Mouse (Mus musculus) heart, postnatal 14 days (tissue): Measurements from ENCODE around the gene Gm17364. TPM values are rescaled to one million over a fixed set of nuclear protein-coding genes. Genes with fewer than 3 reads are reported as not detected.
"Not testable (repeated sequence)": the region's sequence is repeated elsewhere in the genome, so short reads cannot be mapped to it uniquely, and the experiment has no call there.

ENCODE experiments used
- DNase-seq, 2 experiments: peaks; one replicate each; pipeline ENCODE4 v3.0.0; 2021 to 2022
- intact Hi-C: fragments of 180-260 bp; cut with DNase I; formaldehyde crosslinking; loops from one replicate; pipeline ENCODE4 v1.15.1; 2025
- total RNA-seq, 2 experiments: library from RNA; stranded (reverse); gene quantifications; 2 replicates each; pipeline ENCODE4 v1.2.3; 2021

The Gm17364 gene
- total RNA-seq, 2 experiments from 2014 or later: not detected

DNA sequence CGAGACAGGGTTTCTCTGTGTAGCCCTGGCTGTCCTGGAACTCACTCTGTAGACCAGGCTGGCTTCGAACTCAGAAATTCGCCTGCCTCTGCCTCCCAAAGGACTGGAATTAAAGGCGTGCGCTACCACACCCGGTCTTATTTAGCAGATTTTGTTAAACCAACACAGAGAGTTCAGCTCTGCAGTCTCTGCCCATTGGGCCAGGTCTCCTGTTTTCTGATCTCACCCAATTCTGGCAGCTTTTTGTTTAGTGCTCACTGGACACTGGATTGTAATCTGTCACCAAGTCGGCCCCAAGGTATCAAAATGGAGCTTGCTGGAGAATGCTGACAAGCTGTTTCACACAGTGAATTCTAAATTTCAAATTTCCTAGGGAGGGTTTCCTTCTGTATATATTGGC lies 21.0 kb downstream of the Gm17364 start:
- DNase-seq: no peak
- intact Hi-C loops: no loop called here

GRCm38 (mm10) chr13:41252141-41252540 lies 21.6 kb downstream of the Gm17364 start:
- DNase-seq: no peak
- intact Hi-C loops: no loop called here

- no peak for DNase-seq
- intact Hi-C loops: no loop called here
Measured at GRCm38 (mm10) chr13:41251667-41252066, 22.1 kb downstream of the Gm17364 start.

GRCm38 (mm10) chr13:41251232-41251631 lies 22.5 kb downstream of the Gm17364 start:
- intact Hi-C loops, DNase-seq: not testable (repeated sequence)

- DNase-seq: no peak
Measured at GRCm38 (mm10) chr13:41250318-41250981, 23.3 kb downstream of the Gm17364 start.

DNA sequence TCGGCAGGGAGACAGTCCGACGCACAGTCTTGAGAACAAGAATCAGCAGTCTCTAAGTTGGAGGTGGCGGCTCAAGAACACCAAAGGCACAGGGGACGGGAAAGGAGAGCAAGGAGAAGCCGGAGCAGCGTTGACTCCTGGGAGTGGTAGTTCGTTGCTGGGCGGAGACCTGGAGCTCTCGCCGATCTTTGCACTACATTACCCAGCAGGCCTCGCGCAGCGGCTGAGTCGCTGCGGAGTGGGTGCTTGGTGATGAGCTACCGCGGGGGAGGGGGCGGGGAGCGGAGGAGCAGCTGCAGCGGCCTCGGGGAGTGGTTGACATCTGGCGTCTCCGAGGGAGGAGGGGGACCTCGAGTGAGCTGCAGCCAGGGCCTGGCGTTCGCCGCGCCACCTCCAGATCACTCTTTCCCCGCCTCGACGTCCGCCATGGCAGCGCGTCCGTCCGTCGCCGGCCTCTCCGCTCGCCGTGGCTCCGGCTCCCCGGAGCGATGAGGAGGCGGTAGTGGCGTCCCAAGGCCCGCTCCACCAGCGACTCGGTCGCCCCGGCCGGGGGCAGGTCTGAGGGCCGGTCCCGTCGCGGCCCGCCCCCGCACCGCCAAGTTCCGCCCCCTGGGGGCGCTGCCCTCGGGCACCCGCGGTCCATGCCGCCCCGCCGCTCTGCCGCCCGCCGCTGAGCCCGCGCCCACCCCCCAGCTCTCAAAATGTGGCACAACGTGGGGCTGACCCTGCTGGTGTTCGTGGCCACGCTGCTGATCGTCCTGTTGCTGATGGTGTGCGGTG lies 24.0 kb downstream of the Gm17364 start, which contains the start of gene Smim13:
Gene Smim13 (plus strand): TSS at position 307 of the 780 bp plus-strand sequence.
- intact Hi-C loops: no loop called here

More at GRCm38 (mm10) chr13:41250318-41250981, 23.3 kb downstream of the Gm17364 start:
- intact Hi-C loops: no loop called here

DNA sequence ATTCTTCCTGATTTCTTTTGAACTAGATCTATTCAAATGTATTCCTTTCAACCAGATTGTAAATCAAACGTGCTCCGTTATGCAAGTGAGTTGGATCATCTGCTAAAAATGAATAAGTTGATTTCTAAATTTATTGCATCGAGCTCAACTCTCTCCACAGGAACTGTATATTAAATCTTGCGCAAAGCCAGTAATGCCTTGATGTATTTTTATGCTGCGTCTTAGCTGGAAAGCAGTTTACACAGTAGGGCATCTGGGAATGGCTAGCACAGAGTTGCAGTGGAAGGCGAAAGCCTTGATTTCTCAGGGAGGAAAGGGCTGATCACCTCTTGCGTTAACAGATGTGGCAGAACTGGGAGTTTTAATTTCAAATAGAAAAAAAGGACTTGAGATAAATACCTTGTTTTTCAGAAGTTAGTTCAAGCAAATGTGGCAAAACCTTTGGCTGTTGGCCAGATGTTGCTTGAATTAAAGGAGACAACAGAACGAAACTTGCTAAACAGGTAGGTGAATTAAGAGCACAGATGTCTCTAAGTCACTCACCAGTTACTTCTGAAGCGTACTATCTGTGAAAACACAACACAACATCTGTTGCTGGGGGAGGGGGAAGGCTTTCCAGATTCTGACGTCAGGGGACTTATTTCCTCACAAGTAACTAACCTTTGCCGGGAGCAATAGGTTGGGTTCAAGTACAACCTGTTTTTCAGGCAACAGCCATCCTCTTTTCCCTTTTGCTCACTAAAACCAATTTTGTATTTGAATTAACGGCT lies 24.8 kb downstream of the Gm17364 start:
- intact Hi-C loops: no loop called here
- peak in 1 of 2 experiments; percentile 37 for DNase-seq

More for the DNA sequence above, 24.0 kb downstream of the Gm17364 start, which contains the start of gene Smim13:
- DNase-seq: peak; percentile 90 to 91

- intact Hi-C loops: no loop called here
- peak in 1 of 2 experiments; percentile 23 for DNase-seq
Measured at GRCm38 (mm10) chr13:41244306-41244830, 29.4 kb downstream of the Gm17364 start.

GRCm38 (mm10) chr13:41241557-41241956 lies 32.2 kb downstream of the Gm17364 start:
- intact Hi-C loops: no loop called here
- DNase-seq: no peak

DNA sequence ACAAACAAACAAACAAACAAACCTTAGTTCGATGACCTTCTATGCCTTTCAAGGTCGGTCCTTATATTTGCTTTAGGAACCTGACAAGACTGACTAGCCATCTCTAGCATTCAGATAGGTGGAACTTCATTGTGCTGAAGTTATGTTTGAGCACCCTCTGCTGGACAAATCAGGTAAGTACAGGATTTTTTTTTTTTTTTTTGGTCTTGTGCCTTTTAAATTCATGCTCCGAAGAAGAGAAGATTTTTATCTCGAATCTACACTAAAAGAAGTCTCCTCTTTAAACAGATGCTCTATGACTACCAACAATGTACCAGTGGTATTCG lies 35.0 kb downstream of the Gm17364 start:
- DNase-seq: no peak
- intact Hi-C loops: loop anchor here (2.0 to 5.0 kb wide), 4 partner anchors 94 to 456 kb away; no protein-coding TSS in a partner anchor

GRCm38 (mm10) chr13:41238035-41238804 lies 35.6 kb downstream of the Gm17364 start:
- DNase-seq: no peak
- intact Hi-C loops: loop anchor here (2.0 to 5.0 kb wide), 4 partner anchors 93 to 455 kb away; no protein-coding TSS in a partner anchor

DNA sequence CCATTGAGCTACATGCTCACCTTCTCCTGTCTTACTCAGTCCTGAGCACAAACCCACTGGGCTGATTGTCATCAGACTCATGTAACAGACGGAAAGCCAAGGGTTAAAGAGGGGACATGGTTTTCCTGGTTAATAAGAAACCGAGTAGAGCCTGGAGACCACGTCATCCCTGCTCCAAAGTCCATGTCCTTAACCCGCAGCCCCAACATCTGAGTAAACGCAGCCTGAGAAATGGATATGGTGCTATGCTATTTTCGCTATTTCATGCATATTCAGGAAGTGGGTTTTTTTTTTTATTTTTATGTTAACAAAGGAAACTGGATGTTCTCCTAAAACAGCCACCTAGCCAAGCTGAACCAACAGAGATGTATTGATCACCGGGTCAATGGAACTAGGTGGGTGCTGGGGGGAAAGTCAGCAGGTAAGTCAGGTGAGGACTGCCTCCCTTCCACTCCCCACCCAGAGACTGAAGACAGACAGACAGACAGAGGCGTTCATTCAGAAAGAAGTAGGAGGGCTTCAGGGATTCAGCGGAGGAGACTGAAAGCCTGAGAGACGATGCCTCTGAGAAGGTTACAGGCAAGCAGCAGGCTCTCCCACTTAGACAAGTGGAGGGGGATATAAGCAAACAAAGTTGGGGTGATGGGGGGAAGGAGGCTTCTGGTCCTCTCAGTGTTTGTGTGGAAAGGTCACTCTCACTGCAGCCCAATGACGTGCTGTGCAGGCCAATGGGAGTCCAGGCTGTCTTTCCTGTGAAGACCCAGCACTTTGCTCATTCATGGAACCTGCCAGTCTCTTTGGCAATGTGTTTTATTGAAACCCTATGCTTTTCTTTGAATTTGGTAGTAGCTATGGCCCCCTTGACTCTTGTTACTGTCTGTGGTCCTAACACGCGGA lies 37.7 kb downstream of the Gm17364 start:
- DNase-seq: no peak
- intact Hi-C loops: loop anchor here (5.0 kb wide), 2 partner anchors 149 to 394 kb away; no protein-coding TSS in a partner anchor

DNA sequence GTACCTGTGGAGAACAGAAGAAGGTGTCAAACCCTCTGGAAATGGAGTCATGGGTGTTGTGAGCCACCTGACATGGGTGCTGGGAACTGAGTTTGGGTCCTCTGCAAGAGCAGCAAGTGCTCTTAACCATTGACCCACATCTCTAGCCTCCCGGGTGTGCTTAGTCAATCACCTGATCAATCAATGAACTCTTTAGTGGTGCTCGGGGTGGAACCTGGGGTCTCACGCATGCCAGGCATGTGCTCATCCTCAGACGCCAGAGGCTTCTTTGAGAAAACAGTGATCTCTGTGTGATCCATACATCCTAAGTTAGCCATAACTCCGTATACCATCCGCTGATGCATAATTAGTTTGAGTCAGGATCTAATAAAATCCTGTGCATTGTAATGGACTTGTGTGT lies 38.6 kb downstream of the Gm17364 start:
- no peak for DNase-seq
- intact Hi-C loops: loop anchor here (5.0 kb wide), 2 partner anchors 148 to 393 kb away; no protein-coding TSS in a partner anchor

DNA sequence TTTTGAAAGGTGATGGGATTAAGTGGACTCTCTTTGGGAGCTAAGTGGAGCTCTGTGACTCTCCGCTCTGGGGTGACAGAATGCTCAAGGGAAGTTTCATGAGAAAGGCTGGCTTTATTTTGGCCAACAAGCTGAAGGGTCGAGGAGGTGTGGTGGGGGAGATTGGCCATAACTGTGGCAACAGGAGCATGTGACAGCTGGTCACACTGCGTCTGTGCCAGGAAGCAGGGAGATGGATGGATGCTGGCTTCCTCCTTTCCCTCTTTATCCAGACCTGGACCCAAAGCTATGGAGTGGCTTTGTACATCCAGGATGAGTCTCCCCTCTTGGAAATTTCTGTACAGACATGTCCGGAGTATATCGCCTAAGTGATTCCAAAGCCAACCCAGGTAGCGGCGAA lies 40.5 kb downstream of the Gm17364 start:
- DNase-seq: no peak
- intact Hi-C loops: no loop called here

- intact Hi-C loops: no loop called here
- no peak for DNase-seq
Measured at GRCm38 (mm10) chr13:41232209-41232608, 41.6 kb downstream of the Gm17364 start.

DNA sequence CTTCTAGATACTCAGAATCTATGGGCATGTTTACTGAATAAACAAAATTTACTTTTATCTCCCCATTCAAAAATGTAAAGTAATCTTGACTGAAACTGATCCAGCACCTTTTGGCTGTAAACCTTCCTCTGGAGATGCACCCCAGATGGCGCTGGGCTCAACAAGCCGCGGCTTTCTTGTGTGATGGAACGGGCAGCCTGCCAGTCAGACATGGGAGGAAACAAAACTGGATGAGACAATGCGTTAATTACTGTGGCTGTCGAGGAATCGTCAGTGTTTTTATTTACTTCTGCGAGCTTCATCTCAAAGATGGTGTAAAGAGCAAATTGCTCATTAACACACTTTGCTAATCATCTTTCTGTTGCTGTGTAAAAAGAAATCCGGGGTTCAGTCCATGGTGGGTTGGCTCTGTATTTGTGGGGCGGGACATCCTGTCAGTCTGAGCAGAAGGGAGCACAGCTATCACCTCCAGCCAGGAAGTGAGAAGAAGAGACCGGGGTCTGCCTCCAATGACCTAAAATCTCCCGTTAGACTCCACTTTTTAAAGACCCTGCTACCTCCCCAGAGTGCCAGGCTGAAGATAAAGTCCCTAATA lies 42.3 kb downstream of the Gm17364 start:
- intact Hi-C loops: no loop called here
- DNase-seq: peak in 1 of 2 experiments; percentile 32

GRCm38 (mm10) chr13:41230256-41230655 lies 43.5 kb downstream of the Gm17364 start:
- no peak for DNase-seq
- intact Hi-C loops: no loop called here

- intact Hi-C loops: no loop called here
- DNase-seq: no peak
Measured at GRCm38 (mm10) chr13:41228060-41228459, 45.7 kb downstream of the Gm17364 start.
